Mouse (Mus musculus) liver, embryonic 14 days (tissue): ENCODE data around the gene Fam120a. TPM values are rescaled to one million over a fixed set of nuclear protein-coding genes. Genes with fewer than 3 reads are reported as not detected.

Experiments
- polyA plus RNA-seq: library from polyadenylated mRNA; depleted of rRNA; stranded (reverse); fragments of >200 nt; gene quantifications from 2 replicates; pipeline ENCODE4 v1.2.3, GENCODE M21; 2012; rRNA removed

Gene Fam120a
- polyA plus RNA-seq = 34.3 and 41.8 TPM in 2 replicates

GRCm38 (mm10) chr13:48967956-48968749 lies at the start of gene Fam120a:
Fam120a (minus strand) TSS chr13:48968017.

GRCm38 (mm10) chr13:48870771-48871731 lies 96.8 kb downstream of the Fam120a start, which contains the start of gene Phf2:
Phf2 (minus strand) TSS chr13:48871119.

Other genes starting within 250 kb of the Fam120a start
- gene Phf2, start 96.9 kb downstream of the Fam120a start, polyA plus RNA-seq = 4.1 and 5.2 TPM in 2 replicates
- 0.14 and 0.18 TPM in 2 replicates for gene Wnk2, start 180.0 kb upstream of the Fam120a start, polyA plus RNA-seq
- gene Ninj1, start 219.5 kb upstream of the Fam120a start, polyA plus RNA-seq = 25.7 and 28.9 TPM in 2 replicates
- 7.0 and 9.0 TPM in 2 replicates for gene Card19, start 248.0 kb upstream of the Fam120a start, polyA plus RNA-seq